Mouse (Mus musculus): Measurements from ENCODE around the gene Mroh2a.

DNA sequence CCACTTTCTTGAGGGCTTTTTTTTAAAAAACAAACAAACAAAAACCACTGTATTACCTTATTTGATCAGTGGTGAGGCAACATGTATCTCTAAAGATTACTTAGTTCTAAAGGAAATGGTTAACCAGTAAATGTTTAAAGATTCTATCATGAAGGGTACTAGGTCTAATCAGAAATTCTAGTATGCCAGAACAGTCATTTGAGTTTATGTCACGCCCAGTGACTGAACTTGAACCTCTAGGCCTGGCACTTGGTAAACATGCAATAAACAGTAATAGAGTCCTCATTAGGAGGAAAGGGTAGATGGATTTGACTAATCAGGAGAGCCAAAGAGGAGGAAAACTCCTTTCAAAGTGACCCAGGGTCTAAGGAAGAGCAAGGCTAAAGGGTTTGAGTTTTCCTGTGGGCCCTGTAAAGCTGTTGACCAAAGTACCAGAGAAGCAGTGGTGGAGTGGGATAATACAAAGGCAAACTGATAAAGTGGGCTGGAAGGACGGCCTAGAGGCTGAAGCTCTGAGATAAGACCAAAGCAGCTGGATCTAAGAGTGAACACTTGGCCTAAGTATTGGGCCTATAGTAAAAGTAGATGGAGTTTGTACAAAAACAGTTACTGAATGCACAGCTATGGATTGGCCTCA lies 19.8 kb upstream of the Mroh2a start:
- TF ChIP-seq EP300 (IDR thresholded peaks at IDR 0.05; ENCODE audit: low read depth) (peak; percentile 96), CTCF (IDR thresholded peaks at IDR 0.05; ENCODE audit: low read depth) (no peak)
